Mouse (Mus musculus): Measurements from ENCODE around the gene Inpp5e. TPM values are rescaled to one million over a fixed set of nuclear protein-coding genes. Genes with fewer than 3 reads are reported as not detected.

The Inpp5e gene
- polyA plus RNA-seq, 1 experiment from 2014 or later, result 5.8 TPM

DNA sequence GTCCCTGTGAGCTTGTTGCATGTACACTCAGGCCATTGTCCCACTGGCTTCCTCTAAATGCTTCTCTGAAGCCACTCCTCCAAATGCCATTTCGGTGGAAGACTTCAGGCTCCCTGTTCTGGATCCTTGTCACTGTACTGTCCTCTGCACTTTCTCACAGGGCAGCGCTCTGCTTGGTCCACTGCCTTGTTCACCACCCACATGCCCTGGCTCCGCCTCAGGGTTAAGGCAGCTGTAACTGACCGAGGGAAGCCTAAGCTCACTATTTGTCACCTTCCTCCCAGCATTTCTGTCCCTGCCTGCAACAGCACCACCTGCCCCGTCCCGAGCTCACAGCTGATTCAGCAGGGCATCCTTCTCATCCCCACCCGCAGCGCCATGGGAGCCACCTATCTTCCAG, 5.7 kb downstream of the Inpp5e start:
- WGBS (ENCODE audit: insufficient replicate concordance), result 76% methylated on average over 8 of the region's 8 CpGs
- H3K4me1 ChIP-seq (ENCODE audit: control insufficient read depth, low read depth, low read length), result peaks cover 22% of the 10 kb centered on the region

GRCm38 (mm10) chr2:26402265-26402664, 6.7 kb downstream of the Inpp5e start:
- no peak for ATAC-seq (ENCODE audit: low read depth)
- Histone ChIP-seq H3K36me3 (ENCODE audit: control insufficient read depth, insufficient read depth) (peaks cover 9% of the 10 kb centered on the region), H3K27me3 (ENCODE audit: control insufficient read depth, insufficient read depth, low read depth, low read length) (no peaks in the 10 kb centered on the region), H3K4me1 (ENCODE audit: control insufficient read depth, low read depth, low read length) (peaks cover 12% of the 10 kb centered on the region), H3K4me2 (ENCODE audit: low read depth, low read length) (no peak overlapping the region), H3K9ac (ENCODE audit: low read depth, low read length) (no peak overlapping the region), H3K4me3 (ENCODE audit: low read depth, low read length) (no peak overlapping the region), H3K27ac (ENCODE audit: low read length) (no peak overlapping the region), H3K9me3 (replicated peaks; ENCODE audit: control insufficient read depth, low read length) (no peaks in the 10 kb centered on the region)
- 72% methylated on average over 1 of the region's 1 CpGs for WGBS (ENCODE audit: insufficient replicate concordance)

More for the DNA sequence above, 5.7 kb downstream of the Inpp5e start:
- Histone ChIP-seq H3K9ac (ENCODE audit: low read depth, low read length) (no peak overlapping the region), H3K36me3 (ENCODE audit: control insufficient read depth, insufficient read depth) (peaks cover 5% of the 10 kb centered on the region), H3K27ac (ENCODE audit: low read length) (no peak overlapping the region), H3K9me3 (replicated peaks; ENCODE audit: control insufficient read depth, low read length) (no peaks in the 10 kb centered on the region), H3K4me2 (ENCODE audit: low read depth, low read length) (no peak overlapping the region), H3K27me3 (ENCODE audit: control insufficient read depth, insufficient read depth, low read depth, low read length) (no peaks in the 10 kb centered on the region), H3K4me3 (ENCODE audit: low read depth, low read length) (no peak overlapping the region)
- no peak for ATAC-seq (ENCODE audit: low read depth)

- Histone ChIP-seq H3K4me2 (ENCODE audit: low read depth, low read length) (no peak overlapping the region), H3K4me1 (ENCODE audit: control insufficient read depth, low read depth, low read length) (peaks cover 5% of the 10 kb centered on the region), H3K27me3 (ENCODE audit: control insufficient read depth, insufficient read depth, low read depth, low read length) (no peaks in the 10 kb centered on the region), H3K36me3 (ENCODE audit: control insufficient read depth, insufficient read depth) (peaks cover 20% of the 10 kb centered on the region), H3K4me3 (ENCODE audit: low read depth, low read length) (no peak overlapping the region), H3K9ac (ENCODE audit: low read depth, low read length) (no peak overlapping the region), H3K27ac (ENCODE audit: low read length) (no peak overlapping the region), H3K9me3 (replicated peaks; ENCODE audit: control insufficient read depth, low read length) (no peaks in the 10 kb centered on the region)
- ATAC-seq (ENCODE audit: low read depth), result no peak
- 74% methylated on average over 4 of the region's 4 CpGs for WGBS (ENCODE audit: insufficient replicate concordance)
These were observed 8.0 kb downstream of the Inpp5e start for GRCm38 (mm10) chr2:26401023-26401422.

- no peak overlapping the region for H3K4me3 ChIP-seq (ENCODE audit: low read depth, low read length)
- no peak overlapping the region for H3K4me2 ChIP-seq (ENCODE audit: low read depth, low read length)
- no peak overlapping the region for H3K9ac ChIP-seq (ENCODE audit: low read depth, low read length)
- peaks cover 5% of the 10 kb centered on the region for H3K4me1 ChIP-seq (ENCODE audit: control insufficient read depth, low read depth, low read length)
- no peaks in the 10 kb centered on the region for H3K27me3 ChIP-seq (ENCODE audit: control insufficient read depth, insufficient read depth, low read depth, low read length)
- 71% methylated on average over 5 of the region's 5 CpGs for WGBS (ENCODE audit: insufficient replicate concordance)
- peaks cover 27% of the 10 kb centered on the region for H3K36me3 ChIP-seq (ENCODE audit: control insufficient read depth, insufficient read depth)
- no peak overlapping the region for H3K27ac ChIP-seq (ENCODE audit: low read length)
- no peaks in the 10 kb centered on the region for H3K9me3 ChIP-seq (replicated peaks; ENCODE audit: control insufficient read depth, low read length)
- no peak for ATAC-seq (ENCODE audit: low read depth)
These were observed 8.7 kb downstream of the Inpp5e start for GRCm38 (mm10) chr2:26400296-26400695.

- Histone ChIP-seq H3K9ac (ENCODE audit: low read depth, low read length) (no peak overlapping the region), H3K4me3 (ENCODE audit: low read depth, low read length) (no peak overlapping the region), H3K4me1 (ENCODE audit: control insufficient read depth, low read depth, low read length) (peaks cover 5% of the 10 kb centered on the region), H3K27me3 (ENCODE audit: control insufficient read depth, insufficient read depth, low read depth, low read length) (no peaks in the 10 kb centered on the region), H3K27ac (ENCODE audit: low read length) (no peak overlapping the region), H3K9me3 (replicated peaks; ENCODE audit: control insufficient read depth, low read length) (no peaks in the 10 kb centered on the region), H3K4me2 (ENCODE audit: low read depth, low read length) (no peak overlapping the region), H3K36me3 (ENCODE audit: control insufficient read depth, insufficient read depth) (peaks cover 33% of the 10 kb centered on the region)
- ATAC-seq (ENCODE audit: low read depth), result peak; percentile 70
- WGBS (ENCODE audit: insufficient replicate concordance), result 64% methylated on average over 5 of the region's 5 CpGs
These were observed 9.4 kb downstream of the Inpp5e start for GRCm38 (mm10) chr2:26399647-26400046.

DNA sequence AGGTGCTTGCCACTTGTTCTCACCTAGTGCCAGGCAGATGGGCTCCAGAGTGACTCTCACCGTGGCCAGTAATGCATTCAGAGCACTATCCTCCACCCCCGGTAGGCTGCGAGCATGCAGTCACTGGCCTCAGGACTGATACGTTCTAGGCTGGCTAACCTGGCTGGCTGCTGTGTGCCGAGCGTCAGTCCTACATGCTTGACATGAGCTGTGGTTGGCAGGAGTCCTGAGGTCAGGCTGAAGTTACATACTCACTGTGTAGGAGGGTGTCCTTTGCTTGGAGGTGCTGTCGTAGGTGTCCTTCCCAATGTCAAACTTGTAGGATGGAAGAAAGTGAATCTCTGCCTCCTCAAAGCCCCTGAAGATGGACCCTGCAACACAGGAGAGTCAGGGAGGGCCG, 10.0 kb downstream of the Inpp5e start:
- Histone ChIP-seq H3K4me1 (ENCODE audit: control insufficient read depth, low read depth, low read length) (peaks cover 5% of the 10 kb centered on the region), H3K9ac (ENCODE audit: low read depth, low read length) (no peak overlapping the region), H3K27ac (ENCODE audit: low read length) (no peak overlapping the region), H3K9me3 (replicated peaks; ENCODE audit: control insufficient read depth, low read length) (no peaks in the 10 kb centered on the region), H3K4me2 (ENCODE audit: low read depth, low read length) (no peak overlapping the region), H3K27me3 (ENCODE audit: control insufficient read depth, insufficient read depth, low read depth, low read length) (no peaks in the 10 kb centered on the region), H3K4me3 (ENCODE audit: low read depth, low read length) (no peak overlapping the region), H3K36me3 (ENCODE audit: control insufficient read depth, insufficient read depth) (peaks cover 40% of the 10 kb centered on the region)
- ATAC-seq (ENCODE audit: low read depth), result no peak
- 76% methylated on average over 8 of the region's 8 CpGs for WGBS (ENCODE audit: insufficient replicate concordance)

- H3K4me2 ChIP-seq (ENCODE audit: low read depth, low read length), result no peak overlapping the region
- ATAC-seq (ENCODE audit: low read depth), result no peak
- H3K27ac ChIP-seq (ENCODE audit: low read length), result no peak overlapping the region
- no peak overlapping the region for H3K4me3 ChIP-seq (ENCODE audit: low read depth, low read length)
- H3K27me3 ChIP-seq (ENCODE audit: control insufficient read depth, insufficient read depth, low read depth, low read length), result no peaks in the 10 kb centered on the region
- peaks cover 60% of the 10 kb centered on the region for H3K36me3 ChIP-seq (ENCODE audit: control insufficient read depth, insufficient read depth)
- no peak overlapping the region for H3K9ac ChIP-seq (ENCODE audit: low read depth, low read length)
- WGBS (ENCODE audit: insufficient replicate concordance), result 84% methylated on average over 6 of the region's 6 CpGs
- H3K4me1 ChIP-seq (ENCODE audit: control insufficient read depth, low read depth, low read length), result peaks cover 20% of the 10 kb centered on the region
- H3K9me3 ChIP-seq (replicated peaks; ENCODE audit: control insufficient read depth, low read length), result no peaks in the 10 kb centered on the region
These were observed 17.4 kb downstream of the Inpp5e start for GRCm38 (mm10) chr2:26391617-26392016.

- Histone ChIP-seq H3K9me3 (replicated peaks; ENCODE audit: control insufficient read depth, low read length) (no peaks in the 10 kb centered on the region), H3K27me3 (ENCODE audit: control insufficient read depth, insufficient read depth, low read depth, low read length) (no peaks in the 10 kb centered on the region), H3K4me1 (ENCODE audit: control insufficient read depth, low read depth, low read length) (peaks cover 20% of the 10 kb centered on the region), H3K27ac (ENCODE audit: low read length) (no peak overlapping the region), H3K4me3 (ENCODE audit: low read depth, low read length) (no peak overlapping the region), H3K36me3 (ENCODE audit: control insufficient read depth, insufficient read depth) (peaks cover 61% of the 10 kb centered on the region), H3K9ac (ENCODE audit: low read depth, low read length) (no peak overlapping the region), H3K4me2 (ENCODE audit: low read depth, low read length) (0 out of 2 replicates have a peak overlapping the region, but pooled peaks have one; percentile 11)
- ATAC-seq (ENCODE audit: low read depth), result no peak
- WGBS (ENCODE audit: insufficient replicate concordance), result 54% methylated on average over 3 of the region's 3 CpGs
These were observed 18.0 kb downstream of the Inpp5e start for GRCm38 (mm10) chr2:26390954-26391353.

DNA sequence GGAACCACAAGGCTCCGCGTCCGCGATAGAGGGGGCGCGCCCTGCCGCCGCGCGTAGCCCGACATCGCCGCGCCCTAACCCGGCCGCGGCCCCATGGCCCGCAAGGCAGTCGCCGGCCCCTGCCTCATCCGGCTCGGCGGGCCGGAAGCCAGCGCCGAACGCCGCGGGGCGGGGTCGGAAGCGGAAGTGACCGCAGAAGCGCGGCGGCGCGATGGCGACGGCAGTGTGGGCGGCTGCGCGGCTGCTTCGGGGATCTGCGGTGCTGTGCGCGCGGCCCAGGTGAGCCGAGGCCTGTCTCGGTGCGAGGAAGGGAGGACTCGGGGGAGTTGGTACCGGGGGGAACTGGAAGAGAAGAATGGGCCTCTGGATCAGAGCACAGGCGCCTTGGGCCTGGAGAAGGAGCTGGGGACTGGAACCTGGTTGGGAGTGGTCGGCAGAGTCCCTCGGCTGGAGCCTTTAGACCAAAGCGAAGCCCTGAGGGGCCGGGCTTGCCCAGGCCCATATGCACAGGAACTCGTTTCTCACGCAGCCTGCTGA, 19.8 kb downstream of the Inpp5e start, which contains the start of the genes Entr1 and Pmpca:
Gene Entr1 (minus strand): TSS at position 163 of the 537 bp plus-strand sequence.
Gene Pmpca (plus strand): TSS at position 186 of the 537 bp plus-strand sequence.
- under 1% methylated on average over 60 of the region's 60 CpGs for WGBS (ENCODE audit: insufficient replicate concordance)
- H3K27me3 ChIP-seq (ENCODE audit: control insufficient read depth, insufficient read depth, low read depth, low read length), result no peaks in the 10 kb centered on the region
- H3K4me2 ChIP-seq (ENCODE audit: low read depth, low read length), result peak within 1 kb of the TSS; percentile 93
- H3K27ac ChIP-seq (ENCODE audit: low read length), result peak within 1 kb of the TSS; percentile 78
- peak within 1 kb of the TSS; percentile 94 for H3K4me3 ChIP-seq (ENCODE audit: low read depth, low read length)
- H3K36me3 ChIP-seq (ENCODE audit: control insufficient read depth, insufficient read depth), result peaks cover 60% of the 10 kb centered on the region
- no peaks in the 10 kb centered on the region for H3K9me3 ChIP-seq (replicated peaks; ENCODE audit: control insufficient read depth, low read length)
- peaks cover 20% of the 10 kb centered on the region for H3K4me1 ChIP-seq (ENCODE audit: control insufficient read depth, low read depth, low read length)
- H3K9ac ChIP-seq (ENCODE audit: low read depth, low read length), result peak within 1 kb of the TSS; percentile 94
- ATAC-seq (ENCODE audit: low read depth), result peak; percentile 92
